Mouse (Mus musculus): Measurements from ENCODE around the gene Il1f9.
"Not testable (repeated sequence)": the region's sequence is repeated elsewhere in the genome, so short reads cannot be mapped to it uniquely, and the experiment has no call there.

The Il1f9 gene

GRCm38 (mm10) chr2:24186176-24186575, at the start of gene Il1f9:
Gene Il1f9, plus strand, starts transcription at chr2:24186476.
- DNase-seq, result no peak

GRCm38 (mm10) chr2:24152861-24153260, 33.4 kb upstream of the Il1f9 start, which contains the start of gene Il1f8:
Gene Il1f8, plus strand, starts transcription at chr2:24153161.
- DNase-seq, result no peak

GRCm38 (mm10) chr2:24181683-24182331, 4.5 kb upstream of the Il1f9 start:
- peak; percentile 1 for DNase-seq

GRCm38 (mm10) chr2:24182423-24183147, 3.7 kb upstream of the Il1f9 start:
- DNase-seq, result not testable (repeated sequence)

- not testable (repeated sequence) for DNase-seq
These were observed 2.2 kb upstream of the Il1f9 start for GRCm38 (mm10) chr2:24184092-24184491.

GRCm38 (mm10) chr2:24187585-24187984, 1.3 kb downstream of the Il1f9 start:
- no peak for DNase-seq

GRCm38 (mm10) chr2:24188189-24188588, 1.9 kb downstream of the Il1f9 start:
- no peak for DNase-seq

- no peak for DNase-seq
These were observed 28.8 kb downstream of the Il1f9 start, which contains the start of gene Il1f6 for GRCm38 (mm10) chr2:24215118-24215517. Gene Il1f6, plus strand, starts transcription at chr2:24215418.

- no peak for DNase-seq
These were observed 40.9 kb downstream of the Il1f9 start for GRCm38 (mm10) chr2:24227191-24227590.

Data from cerebellum, adult 11 months (tissue).